Mouse (Mus musculus): ENCODE data around the gene Gdf5. TPM values are rescaled to one million over a fixed set of nuclear protein-coding genes. Genes with fewer than 3 reads are reported as not detected.
"Not testable (repeated sequence)": the region's sequence is repeated elsewhere in the genome, so short reads cannot be mapped to it uniquely, and the experiment has no call there.

The Gdf5 gene
- total RNA-seq, 2 experiments from 2014 or later, result 1.6 to 3.5 TPM

- DNase-seq, result peak; percentile 85
Measured at GRCm38 (mm10) chr2:155941697-155942442, 3.3 kb downstream of the Gdf5 start.

- peak; percentile 23 for DNase-seq
Measured at GRCm38 (mm10) chr2:155940681-155941080, 4.5 kb downstream of the Gdf5 start, which contains the start of gene Gm15557. Gene Gm15557, plus strand, starts transcription at chr2:155940728.

GRCm38 (mm10) chr2:155939897-155940529 is 5.2 kb downstream of the Gdf5 start:
- DNase-seq, result peak; percentile 18

DNA sequence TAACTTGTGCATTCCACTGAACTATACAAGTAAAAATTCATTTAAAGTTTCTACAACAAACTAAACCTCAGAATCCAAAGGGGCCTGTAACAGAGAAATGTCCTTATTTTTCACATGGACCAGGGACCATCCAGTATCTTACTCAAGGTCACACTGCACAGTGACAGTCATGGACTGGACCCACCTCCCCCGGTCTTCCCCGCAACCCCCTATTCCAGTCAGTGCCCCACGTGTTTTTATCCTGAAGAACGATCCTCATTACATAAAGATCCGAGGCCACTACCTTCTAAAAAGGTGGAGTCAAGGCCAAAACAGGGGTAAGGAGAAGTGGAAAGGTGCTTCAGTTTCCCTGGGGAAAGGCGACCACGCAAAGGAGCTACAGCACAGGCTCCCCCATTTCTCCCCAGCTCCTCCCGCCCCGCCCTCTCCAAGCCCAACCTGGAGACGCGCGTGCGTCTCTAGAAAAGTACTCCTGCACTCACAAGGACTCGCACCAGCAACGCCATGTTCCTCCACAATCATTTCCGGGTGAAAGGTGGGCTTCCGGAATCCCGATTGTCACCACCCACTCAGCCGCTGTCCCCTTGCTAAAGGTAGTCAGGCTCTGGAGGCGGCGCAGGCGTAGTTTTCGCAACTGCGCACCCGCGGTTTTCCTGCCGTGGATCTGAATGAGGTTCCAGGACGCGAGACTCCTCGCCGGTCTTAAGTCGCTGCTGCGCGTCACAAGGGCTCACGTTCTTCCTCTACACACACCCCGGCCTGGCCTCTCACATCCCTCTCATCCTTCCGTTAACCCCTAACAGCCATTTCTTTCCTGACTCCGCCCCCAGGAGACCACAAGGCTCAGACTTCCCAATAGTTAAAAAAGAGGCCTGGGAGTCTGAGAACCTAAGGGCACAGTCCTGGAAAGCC is 15.4 kb downstream of the Gdf5 start, which contains the start of gene Uqcc1:
TSS of gene Uqcc1 (minus strand) at position 780 of the 912 bp plus-strand sequence.
- peak; percentile 95 for DNase-seq

DNA sequence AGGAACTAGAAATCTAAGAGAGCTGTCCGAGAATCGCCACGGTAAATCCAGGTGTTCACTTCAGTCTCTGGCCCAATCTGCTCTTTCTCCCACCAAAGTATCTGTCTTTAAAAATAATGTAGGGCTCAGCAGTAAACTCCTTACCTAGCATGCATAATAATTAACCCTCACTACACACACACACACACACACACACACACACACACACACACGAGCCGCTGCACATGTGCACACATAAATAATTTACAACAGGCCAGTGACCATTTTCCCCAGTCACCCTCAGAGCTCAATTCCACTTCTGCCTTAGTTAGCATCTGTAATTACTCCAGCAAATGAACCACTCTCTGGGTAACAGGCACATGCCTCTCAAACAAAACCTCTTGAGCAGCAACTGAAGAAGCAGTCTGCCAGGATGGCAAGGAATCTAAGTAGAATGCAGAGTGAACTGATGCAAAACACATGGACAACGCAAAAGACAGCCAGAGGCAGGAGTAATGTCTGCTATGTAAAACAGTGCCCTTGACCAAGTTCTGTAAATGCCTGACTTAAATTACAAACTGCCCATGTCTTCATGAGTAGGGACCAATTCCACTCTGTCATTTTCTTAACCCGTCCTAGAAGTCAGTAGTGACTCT is 16.3 kb downstream of the Gdf5 start:
- DNase-seq, result no peak

DNA sequence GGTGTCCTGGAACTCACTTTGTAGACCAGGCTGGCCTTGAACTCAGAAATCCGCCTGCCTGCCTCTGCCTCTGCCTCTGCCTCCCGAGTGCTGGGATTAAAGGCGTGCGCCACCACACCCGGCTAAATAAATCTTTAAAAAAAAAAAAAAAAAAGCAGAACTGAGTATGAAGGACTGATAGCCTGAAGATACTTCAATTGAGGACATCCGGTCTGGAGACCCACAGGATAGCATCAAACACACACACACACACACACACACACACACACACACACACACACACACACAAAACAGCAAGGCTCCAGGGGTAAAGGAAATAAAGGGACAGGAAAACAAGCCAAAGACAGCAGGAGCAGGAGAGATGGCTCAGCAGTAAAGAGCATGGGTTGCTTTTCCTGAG is 20.0 kb downstream of the Gdf5 start:
- DNase-seq, result not testable (repeated sequence)

GRCm38 (mm10) chr2:155923143-155923542 is 22.0 kb downstream of the Gdf5 start:
- no peak for DNase-seq

GRCm38 (mm10) chr2:155914684-155915083 is 30.5 kb downstream of the Gdf5 start:
- DNase-seq, result no peak

GRCm38 (mm10) chr2:155903632-155904008 is 41.5 kb downstream of the Gdf5 start:
- DNase-seq, result no peak

DNA sequence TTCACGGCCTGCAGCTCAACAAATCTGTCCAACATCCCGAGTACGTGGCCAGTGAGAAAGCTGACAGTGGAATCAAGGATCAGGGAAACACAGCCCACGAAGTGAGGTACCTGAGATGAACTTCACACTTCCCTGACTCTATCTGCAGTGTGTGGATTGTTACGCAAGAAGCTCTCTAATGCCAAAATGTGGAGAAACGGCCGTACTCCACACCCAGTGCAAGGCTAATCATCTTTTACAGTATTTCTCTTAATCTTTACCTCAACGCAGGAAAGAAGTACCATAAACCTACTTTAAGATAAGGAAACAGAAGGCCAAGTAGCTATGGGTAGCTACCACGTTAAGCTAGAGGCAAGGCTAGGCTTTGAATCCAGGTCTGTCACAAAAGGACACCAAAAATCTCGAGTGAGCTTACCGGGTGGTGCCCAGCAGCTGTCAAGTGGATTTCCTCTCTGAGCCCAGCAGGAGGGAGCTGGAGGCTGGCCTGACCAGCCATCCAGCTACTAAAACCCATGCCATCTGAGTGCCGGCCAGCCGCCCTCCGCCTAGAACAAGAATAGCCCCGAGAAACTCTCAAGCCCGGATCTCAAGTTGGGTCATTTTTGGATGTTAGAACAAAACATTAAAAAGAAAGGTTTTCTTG is 42.1 kb downstream of the Gdf5 start:
- no peak for DNase-seq

DNA sequence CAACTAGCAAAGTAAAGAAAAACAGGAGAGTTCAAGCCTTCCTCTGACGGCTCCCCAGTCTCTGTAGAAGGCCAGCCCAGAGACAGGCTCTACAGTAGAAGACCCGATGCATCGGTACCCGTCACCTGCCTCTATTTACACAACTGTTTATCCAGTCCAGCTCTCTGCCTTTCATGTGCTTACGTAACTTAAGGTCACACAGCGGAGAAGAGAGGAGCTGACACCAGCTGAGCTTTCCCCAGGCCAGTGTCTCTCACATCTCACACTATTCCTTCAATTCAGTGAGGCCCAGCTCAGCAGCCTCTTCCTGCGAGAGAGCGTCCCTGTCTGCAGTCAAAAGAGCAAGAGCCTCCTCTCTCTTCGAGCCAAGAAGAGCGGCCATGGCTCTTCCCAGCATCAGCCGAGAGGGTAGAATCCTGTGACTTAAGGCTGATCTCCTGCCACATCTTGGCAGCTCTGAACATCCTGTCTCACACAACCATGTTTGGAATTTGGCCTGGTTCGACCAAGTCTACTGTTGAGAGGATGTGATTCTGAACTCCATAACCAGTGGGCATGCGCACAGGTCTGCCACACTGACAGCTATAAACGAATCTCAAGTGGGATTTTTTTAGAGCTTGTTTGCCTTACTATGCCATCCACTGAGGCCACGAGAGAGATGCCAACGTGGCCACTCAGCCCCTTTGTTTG is 50.0 kb downstream of the Gdf5 start:
- DNase-seq, result no peak

DNA sequence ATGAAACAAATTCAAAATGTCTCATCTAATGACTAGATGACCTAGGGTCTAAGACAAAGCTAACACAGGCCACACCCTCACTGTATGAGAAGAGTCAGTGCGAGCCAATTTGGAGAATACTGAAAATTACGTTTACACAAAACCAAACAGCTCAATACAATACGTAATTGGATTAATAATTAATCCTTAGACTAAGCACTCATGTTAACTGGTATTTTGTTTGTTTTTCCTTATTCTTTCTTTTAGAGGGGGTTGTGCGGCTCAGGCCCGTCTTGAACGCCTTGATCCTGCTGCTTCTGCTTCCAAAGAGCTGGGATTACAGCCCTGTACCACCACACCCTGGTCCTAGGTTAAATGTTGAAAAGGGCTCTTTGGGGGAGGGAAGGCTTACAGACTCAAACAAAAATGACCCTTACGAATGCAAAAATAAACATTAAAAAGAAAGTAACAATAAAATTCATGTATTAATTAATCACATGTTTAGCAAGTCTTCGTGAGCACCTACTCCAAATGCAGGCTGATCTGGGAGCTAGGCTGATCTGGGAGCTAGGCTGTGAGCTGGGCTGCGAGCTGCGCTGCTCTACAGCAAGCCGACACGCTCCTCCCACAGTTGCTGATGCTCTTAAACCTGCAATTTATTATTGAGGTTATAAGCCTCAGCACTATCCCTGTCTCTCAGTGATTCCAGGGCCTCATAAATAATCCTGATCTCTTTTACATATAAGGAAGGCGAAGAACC is 50.7 kb downstream of the Gdf5 start:
- no peak for DNase-seq

Other genes starting within 250 kb of the Gdf5 start
- gene Edem2, start 215.9 kb downstream of the Gdf5 start, total RNA-seq (2021), result 10 to 100 TPM; 32.0 to 39.6 TPM
- not detected for gene Gm17581, start 209.5 kb downstream of the Gdf5 start, total RNA-seq (2021)
- gene Procr, start 194.2 kb downstream of the Gdf5 start, total RNA-seq (2021), result 10 to 100 TPM; 20.6 to 34.4 TPM
- gene Mmp24, start 170.0 kb downstream of the Gdf5 start, total RNA-seq (2021), result 1 to 10 TPM; 2.5 to 3.4 TPM
- gene BC029722, start 125.9 kb downstream of the Gdf5 start, total RNA-seq (2021), result 10 to 100 TPM; 54.2 to 56.7 TPM
- gene Eif6, start 118.4 kb downstream of the Gdf5 start, total RNA-seq (2021), result 100 to 1,000 TPM; 106 to 121 TPM
- not detected for gene Fam83c, start 110.5 kb downstream of the Gdf5 start, total RNA-seq (2021)
- 100 to 1,000 TPM; 126 to 179 TPM for gene Uqcc1, start 15.1 kb downstream of the Gdf5 start, total RNA-seq (2021)
- not detected for gene Gm15557, start 4.6 kb downstream of the Gdf5 start, total RNA-seq (2021)
- gene Cep250, start 11.1 kb upstream of the Gdf5 start, total RNA-seq (2021), result 10 to 100 TPM; 12.9 to 17.0 TPM
- gene 6430550D23Rik, start 62.6 kb upstream of the Gdf5 start, total RNA-seq (2021), result 1 to 10 TPM; 2.8 to 4.3 TPM
- gene Ergic3, start 62.7 kb upstream of the Gdf5 start, total RNA-seq (2021), result 100 to 1,000 TPM; 164 to 172 TPM
- gene Fer1l4, start 107.6 kb upstream of the Gdf5 start, total RNA-seq (2021), result not detected
- 1 to 10 TPM; 4.1 to 4.7 TPM for gene Spag4, start 119.8 kb upstream of the Gdf5 start, total RNA-seq (2021)
- gene Cpne1, start 166.6 kb upstream of the Gdf5 start, total RNA-seq (2021), result 10 to 100 TPM; 44.4 to 47.5 TPM
- gene Rbm12, start 166.6 kb upstream of the Gdf5 start, total RNA-seq (2021), result 10 to 100 TPM; 23.3 to 25.0 TPM
- 10 to 100 TPM; 21.3 to 24.5 TPM for gene Gm28036, start 181.7 kb upstream of the Gdf5 start, total RNA-seq (2021)
- gene Romo1, start 198.7 kb upstream of the Gdf5 start, total RNA-seq (2021), result 100 to 1,000 TPM; 406 to 407 TPM
- gene Nfs1, start 198.8 kb upstream of the Gdf5 start, total RNA-seq (2021), result 10 to 100 TPM; 72.0 to 78.8 TPM
- 100 to 1,000 TPM; 286 to 394 TPM for gene Rbm39, start 234.9 kb upstream of the Gdf5 start, total RNA-seq (2021)

Measured in adrenal gland, postnatal 10 days (tissue).